Mouse (Mus musculus): ENCODE results near the gene Arhgap22.
A peak's percentile ranks its signal among the peaks of the same experiment; 100 is the strongest.

Arhgap22 gene

DNA sequence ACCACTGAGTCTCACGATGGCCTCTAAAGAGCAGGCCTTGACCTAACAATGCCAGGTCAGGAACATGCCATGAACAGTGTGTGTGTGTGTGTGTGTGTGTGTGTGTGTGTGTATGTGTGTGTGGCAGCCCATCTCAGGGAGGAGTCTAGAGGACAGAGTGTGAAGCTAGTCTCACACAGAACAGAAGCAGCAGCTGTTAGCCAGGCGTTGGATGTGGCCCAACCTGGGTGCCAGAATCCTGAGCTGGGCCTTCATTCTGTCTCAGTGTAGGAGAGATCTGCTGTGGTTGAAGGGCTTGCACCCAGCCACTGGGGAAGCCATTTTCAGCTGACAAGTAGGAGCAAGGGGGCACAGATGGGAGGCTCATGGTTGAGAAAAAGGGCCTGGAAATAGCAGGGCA, 64.5 kb downstream of the Arhgap22 start:
- no peak for DNase-seq (ENCODE audit: extremely low spot score, low spot score)

DNA sequence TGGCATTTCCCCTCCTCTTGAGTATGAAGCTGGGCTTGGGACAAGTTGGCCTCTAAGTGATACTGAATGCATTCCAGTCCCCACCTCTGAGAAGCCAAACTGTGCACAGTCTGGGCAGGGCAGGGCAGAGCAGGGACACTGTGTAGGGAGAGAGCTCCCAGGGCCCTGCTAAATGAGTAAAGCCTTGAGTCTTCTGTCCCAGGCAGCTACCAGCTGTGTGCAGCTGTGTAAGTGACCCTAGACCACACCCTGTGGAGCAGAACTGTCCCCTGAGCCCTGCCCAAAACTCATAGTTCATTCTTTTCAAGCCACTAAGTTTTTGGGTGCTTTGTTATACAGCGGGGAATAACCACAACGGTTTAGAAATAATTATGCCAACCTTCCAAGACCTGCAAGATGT, 67.1 kb downstream of the Arhgap22 start:
- DNase-seq (ENCODE audit: extremely low spot score, low spot score) = no peak

DNA sequence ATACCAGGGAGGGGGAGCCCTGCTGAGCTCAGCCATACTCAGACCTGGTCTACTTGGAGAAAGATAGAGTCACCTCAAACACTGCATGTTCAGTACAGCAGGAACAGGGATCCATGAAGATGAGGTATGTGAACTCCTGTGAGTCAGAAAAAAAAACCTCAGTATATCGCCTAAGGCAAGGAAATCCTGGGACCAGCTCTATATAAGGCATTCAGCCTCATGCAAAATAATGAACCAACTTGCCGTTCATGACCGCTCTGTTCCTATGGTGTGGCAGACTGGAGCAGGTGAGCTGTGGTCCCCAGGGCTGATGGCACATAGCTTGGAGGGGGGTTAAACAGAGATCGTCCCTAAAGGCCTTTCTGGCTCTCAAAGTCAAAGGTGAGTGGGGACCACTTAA, 68.6 kb downstream of the Arhgap22 start:
- DNase-seq (ENCODE audit: extremely low spot score, low spot score) = no peak

DNA sequence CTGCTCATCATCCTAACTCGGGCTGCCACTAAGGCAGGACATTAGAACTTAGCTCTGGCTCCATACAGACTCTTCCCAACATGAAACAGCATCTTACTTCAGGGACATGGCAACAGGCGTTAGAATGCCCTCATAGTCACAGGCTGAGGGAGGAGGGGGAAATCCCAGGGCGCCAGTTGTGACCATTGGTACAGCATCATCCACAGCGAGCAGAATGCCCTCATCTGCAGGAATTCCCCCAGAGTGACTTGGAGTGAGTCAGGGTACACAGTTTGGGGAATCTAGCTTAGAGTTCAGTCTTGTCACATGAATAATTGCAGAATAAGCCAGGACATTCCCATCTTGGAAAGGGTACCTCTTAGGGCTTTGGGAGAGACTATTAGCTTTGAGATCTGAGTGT, 74.1 kb downstream of the Arhgap22 start:
- no peak for DNase-seq (ENCODE audit: extremely low spot score, low spot score)

DNA sequence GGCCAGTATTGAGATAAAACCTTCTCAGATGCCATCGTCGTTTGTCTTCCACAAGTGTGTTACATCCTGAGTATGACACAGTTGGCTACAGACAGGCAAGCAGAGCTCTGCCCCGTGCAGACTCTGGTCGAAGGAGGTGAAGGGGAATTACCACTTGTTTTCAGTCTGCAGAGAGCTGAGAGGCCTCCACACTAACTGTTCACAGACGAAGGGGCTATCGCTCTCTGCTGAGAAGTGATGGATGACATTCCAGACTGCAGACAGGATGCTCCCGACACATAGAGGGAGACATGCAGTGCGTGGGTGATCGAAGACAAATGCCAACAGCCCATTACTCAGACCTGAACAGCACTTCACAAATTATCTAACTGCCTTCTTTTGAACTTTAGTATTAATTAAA, 76.2 kb downstream of the Arhgap22 start:
- no peak for DNase-seq (ENCODE audit: extremely low spot score, low spot score)

DNA sequence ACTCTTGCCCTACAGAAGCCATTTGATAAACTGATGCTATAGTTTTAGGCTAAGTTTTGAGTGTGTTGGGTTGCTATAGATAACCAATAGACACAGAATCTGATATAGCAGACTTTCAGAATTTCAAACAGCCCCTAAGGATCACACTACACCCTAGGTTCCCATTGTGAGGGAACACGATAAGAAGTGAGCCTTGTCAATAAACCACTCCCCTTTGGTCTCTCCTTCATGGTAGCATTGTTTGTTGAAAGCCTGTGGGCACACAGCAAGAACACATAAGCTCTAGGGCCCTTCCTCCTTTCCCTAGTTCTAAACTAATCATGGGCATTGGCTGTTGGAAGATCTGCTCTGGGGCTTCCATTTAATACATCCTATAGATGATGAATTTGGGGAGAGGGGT, 80.7 kb downstream of the Arhgap22 start:
- no peak for DNase-seq (ENCODE audit: extremely low spot score, low spot score)

DNA sequence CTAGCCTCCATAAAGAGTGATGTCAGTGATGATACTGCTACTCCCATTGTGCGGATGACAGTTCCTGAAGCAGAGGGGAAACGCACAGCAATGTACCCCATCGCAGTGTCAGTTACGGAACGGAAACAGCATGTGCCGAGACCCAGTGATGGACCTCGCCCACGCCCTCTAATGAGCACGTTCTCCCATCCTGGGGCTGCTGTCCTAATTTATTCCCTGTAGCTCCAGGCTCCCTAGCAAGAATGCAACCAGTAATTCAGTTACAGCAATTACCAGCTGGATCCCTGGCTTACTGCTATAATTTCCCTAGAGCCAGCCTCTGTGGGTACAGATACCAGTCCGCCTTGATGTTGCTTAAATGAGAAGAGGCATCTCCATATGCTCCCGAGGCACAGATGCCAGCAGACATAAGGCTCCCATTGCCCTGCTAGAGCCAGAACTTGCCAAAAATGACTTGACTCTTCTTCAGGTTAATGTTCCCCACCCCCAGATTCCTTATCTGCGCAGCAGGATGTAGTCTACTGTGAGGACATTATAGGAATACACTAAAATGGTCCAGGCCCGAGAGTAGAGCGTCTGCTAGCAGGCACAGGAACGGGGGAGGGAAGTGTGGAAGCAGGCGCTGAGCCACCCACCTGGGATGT, 83.0 kb downstream of the Arhgap22 start:
- no peak for DNase-seq (ENCODE audit: extremely low spot score, low spot score)

DNA sequence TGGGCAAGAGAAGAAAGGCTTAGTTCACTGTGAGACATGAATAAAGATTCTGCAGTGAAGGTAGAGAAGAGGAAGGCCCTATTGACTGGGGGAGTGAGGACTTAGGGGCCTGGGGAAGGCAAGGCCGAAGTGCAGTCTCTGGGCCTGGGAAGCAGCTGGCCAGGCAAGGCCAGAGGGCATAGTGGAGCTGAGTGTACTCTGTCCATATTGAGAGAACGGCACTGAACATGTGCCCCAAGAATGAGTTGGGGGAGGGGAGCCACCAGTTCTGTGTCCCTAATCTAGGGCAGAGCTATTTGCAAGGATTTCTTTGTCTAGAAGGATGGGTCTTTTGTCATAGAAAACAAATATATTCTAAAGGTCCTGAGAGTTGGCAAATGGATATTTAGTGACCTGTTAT, 86.8 kb downstream of the Arhgap22 start:
- DNase-seq (ENCODE audit: extremely low spot score, low spot score) = no peak

DNA sequence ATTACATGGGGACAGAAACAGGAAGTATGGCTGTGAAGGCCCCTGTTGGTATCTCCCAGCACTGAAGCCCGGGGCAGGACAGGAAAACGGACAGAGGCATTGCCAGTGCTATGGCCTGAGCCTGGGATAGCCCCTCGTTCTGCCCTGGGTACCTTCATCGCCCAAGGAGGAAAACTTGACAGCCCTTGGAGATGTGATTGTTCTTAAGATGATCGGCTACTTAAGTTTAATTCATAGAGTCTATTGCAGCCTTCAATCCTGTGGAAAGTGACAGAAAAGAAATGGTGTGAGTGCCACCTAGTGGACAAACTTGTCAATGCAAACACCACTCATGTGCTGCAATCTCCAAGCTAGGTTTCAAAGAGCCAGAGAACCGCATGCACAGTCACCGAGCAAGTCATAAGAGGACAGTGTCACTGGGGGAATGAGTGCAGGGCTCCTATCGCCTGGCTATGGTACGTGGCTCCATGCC, 89.6 kb downstream of the Arhgap22 start:
- peak; percentile 74 for DNase-seq (ENCODE audit: extremely low spot score, low spot score)

DNA sequence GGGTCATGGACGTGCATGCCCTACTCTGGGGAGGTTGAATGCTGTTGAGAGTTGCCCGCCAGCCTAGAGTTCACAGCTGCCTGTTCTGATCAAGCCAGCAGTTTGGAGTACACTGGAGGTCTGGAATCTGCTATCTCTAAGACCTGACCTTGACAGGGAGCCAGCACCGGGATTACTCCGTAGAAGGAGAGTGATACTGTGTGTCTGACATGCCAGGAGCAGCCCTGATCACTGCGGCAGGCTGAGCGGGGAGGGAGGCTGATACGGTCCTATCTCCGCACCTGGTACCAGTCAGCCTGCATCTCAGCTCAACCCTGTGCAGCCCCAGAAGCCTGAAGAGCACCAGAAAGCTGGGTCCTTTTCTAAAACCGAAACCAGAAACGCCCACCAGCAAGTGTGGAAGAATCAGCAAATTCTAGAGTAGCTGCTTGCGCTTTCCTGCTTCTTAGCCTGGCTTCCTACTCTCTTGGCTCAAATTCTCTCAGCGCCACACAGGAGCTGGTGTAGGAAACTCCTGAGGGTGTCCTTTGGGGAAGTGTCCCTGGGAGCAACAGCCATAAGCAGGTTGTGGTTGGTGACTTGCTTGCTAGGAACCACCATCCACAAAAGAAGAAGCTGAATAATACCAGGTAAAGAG, 91.9 kb downstream of the Arhgap22 start:
- DNase-seq (ENCODE audit: extremely low spot score, low spot score) = no peak

DNA sequence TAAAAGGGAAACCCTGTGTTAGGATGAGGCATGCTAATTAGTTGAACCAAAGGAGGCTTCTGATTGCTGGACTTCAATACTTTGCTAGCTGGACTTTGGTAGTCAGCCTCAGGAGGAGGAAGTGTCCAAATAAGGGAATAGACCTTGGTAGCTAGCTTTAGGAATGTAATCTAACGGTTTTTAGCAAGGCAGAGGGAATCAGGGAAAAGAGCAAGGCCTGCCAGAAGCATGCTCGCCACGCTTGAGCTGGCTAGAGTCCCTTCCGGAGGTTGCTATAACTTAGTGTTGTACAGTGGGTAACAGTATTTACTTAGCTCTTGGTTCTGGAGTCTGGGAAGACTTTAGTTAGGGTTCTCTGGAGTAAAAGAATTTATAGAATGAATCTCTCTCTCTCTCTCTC, 96.9 kb downstream of the Arhgap22 start:
- no peak for DNase-seq (ENCODE audit: extremely low spot score, low spot score)

DNA sequence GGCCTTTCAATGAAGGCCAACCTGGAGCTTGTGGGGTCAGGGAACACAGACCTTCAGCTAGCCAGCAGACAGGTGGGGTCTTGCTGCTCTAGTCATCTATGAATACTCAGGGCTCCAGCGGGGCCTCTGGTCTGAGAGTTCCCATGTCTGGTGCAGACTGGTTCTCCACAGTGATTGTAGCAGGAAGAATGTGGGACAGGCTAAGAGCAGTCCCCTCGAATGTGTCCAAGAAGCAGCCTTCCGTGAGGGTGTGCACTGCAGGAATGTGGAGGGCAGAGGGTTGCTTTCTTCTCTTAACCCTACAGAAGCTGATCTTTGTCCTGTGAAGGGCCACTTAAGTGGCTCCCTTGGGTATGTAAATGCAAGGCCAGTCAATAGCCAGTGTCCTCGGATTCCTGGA, 98.5 kb downstream of the Arhgap22 start:
- no peak for DNase-seq (ENCODE audit: extremely low spot score, low spot score)

DNA sequence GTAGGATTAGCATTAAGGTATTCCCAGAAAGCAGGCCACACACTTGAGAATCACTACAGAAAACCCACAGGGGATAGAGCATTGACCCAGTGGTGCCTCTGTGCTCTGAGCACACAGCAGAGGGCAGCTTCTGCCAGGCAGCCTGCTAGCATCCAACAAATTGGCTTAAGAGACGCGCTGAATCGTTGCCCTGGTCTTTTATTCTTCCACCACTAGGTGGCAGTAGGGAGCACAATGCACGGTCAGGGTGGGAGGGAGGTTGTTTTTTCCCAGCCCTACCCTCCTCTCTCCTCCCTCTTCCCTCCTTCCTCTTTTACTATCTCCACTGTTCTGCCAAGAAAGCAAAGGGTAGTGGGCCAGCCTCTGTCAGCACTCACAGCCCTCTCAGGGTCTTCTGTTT, 99.8 kb downstream of the Arhgap22 start:
- peak; percentile 69 for DNase-seq (ENCODE audit: extremely low spot score, low spot score)

DNA sequence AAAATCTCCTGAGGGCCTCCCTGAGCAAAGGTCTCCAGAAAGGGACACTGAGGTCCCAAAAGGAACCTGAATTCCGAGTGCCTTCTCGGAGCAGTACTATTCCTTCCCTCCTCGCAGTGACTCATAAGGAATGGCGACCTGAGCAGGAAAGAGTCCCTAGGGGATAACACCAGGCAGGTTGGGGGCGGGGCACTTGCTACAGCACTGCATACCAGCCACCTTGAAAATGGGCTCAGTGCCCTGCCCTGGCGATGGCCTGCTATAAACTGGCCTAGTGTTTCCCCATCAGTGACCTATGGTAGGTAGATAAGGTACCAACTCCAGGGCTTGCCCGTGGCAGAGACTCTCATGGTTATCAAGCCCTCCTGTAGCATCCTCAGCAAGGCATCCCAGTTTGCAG, 100.3 kb downstream of the Arhgap22 start:
- no peak for DNase-seq (ENCODE audit: extremely low spot score, low spot score)

DNA sequence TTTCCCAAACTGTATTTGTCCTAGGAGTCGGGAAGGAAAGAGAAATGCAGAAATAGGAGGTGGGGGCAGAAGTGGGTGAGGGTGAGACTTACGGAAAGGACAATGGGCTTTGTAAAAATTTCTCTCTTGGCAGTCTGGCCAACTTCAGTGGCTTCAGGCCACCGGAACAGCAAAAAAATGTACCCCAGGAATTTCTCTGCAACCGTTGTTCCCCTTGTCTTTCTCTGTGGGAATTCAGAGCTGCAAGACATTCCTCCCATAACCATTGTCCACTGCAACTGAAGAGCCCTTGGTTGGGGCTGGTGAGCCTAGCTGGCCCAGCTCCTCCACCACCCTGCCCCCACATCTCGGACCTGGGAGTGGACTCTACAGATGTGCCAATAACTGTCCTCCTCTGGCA, 101.3 kb downstream of the Arhgap22 start:
- no peak for DNase-seq (ENCODE audit: extremely low spot score, low spot score)

DNA sequence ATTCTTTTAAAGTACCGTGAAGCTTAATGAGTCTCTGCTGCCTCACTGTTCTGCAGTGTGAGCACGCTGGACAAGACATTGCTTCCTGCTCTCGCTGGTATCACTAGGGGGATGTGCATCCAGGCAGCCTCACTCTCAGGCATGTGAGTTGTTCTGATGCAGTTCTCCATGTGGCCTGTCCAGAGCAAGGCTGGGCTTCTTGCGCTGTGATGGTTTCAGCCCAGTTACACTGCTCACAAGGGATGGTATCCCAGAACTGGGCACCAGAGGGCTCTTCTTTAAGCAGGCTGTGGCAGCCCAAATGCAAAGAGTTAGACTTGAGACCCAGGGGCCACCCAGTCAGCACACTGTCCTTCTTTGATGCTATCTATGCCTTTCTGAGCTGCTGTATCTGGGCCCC, 101.9 kb downstream of the Arhgap22 start:
- DNase-seq (ENCODE audit: extremely low spot score, low spot score) = no peak

DNA sequence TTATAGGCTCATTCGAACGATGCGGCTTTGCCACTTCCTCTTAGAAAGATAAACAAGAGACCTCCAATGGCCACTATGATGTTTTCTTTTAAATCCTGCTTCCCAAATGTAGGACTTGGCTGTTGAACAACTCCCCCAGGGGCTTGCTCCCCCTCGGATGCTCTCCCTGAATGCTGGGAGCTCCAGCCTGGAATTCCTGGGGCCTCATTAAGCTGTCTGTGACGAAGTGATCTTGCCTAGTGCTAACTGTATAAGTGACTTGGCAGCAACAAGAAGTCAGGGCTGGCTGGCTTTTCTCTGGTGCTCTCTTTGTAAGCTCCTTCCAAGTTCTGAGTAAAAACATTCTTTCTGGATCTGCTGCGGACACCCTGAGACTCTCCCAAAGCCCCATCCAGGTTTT, 104.1 kb downstream of the Arhgap22 start:
- no peak for DNase-seq (ENCODE audit: extremely low spot score, low spot score)

DNA sequence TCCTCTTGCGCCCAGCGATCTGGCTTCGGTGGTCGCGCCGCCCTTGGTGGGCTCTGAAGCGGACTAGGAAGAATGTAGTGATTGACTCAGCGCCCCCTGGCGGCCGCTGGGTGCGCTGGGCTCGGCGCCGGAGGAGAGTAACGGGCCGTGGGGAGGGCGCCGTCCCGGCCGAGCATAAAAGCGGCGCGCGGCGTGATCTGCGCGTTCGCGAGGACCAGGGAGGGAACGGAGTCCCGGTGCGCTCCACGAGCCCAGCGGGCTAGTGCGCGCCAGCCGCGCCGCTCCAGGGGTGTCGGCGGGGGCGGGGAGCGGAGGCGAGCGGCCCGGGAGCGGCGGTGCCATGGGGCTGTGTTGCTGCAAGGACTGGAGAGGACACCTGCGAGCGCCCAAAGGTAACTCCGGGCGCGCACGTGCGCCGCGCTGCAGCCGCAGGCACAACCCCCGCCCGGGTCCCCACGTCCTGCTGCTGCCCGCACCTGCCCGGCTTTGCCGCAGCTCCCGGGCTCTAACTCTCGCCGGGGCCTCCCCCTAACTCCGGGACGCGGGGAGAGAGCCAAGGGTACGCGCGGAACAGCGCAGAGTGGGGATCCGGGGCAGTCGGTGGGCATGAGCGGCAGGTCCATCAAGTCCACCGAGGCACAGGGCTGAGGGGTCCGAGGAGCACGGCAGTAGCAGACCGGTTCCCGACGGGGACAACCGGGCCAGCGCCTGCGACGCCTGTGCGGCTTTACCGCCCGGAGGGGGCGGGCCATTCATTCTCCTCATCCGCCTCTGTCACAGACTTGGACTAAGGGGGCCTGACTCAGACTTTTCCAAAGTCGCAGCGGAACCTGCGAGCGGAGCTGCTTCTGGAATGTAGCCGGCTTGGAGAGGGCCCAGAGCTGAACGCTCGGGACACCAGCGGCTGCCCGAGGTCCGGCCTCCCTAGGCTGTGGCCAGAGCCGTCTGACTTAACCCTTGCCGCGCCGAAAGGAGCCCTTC, 106.0 kb downstream of the Arhgap22 start:
- DNase-seq (ENCODE audit: extremely low spot score, low spot score) = peak; percentile 90

DNA sequence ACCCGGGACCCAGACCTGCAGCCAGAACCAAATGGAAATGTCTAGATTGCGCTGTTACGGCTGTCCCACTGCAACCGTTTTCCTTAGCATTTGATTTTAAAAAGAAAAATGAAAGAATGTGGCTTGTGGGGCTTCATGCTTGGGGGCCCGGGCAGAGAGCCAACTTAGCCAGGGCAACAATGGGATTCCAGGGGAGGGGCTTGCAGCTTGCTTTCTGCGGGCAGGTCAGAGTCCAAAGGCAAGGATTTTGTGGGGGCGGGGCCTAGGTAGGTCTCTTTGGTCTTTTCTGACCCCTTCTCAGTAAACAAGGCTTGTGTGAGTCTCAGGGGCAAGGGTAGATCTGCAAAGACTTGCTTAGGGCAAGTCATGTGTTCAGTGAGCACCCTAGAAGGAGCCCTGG, 107.0 kb downstream of the Arhgap22 start:
- no peak for DNase-seq (ENCODE audit: extremely low spot score, low spot score)

DNA sequence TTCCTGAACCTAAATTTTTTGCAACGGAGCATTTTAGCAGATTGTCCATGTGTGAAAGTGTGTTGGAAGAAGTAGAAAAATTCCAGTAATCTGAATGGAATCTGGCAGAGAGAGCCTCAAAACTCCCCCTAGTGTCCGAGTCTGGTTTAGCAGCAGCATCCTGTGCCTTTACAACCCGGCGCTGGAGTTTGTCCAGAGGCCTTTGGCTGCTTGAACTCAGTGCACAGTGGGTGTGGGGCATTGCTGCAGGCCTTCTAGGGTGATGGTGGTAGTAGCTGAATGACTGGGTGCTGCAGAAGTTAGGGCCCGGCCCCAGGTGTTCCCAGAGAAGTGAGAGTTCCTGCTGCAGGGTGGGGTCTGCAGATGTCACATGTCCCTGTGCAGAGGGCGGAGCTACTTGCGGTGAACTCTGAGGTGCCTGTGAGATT, 108.8 kb downstream of the Arhgap22 start:
- DNase-seq (ENCODE audit: extremely low spot score, low spot score) = peak; percentile 74

DNA sequence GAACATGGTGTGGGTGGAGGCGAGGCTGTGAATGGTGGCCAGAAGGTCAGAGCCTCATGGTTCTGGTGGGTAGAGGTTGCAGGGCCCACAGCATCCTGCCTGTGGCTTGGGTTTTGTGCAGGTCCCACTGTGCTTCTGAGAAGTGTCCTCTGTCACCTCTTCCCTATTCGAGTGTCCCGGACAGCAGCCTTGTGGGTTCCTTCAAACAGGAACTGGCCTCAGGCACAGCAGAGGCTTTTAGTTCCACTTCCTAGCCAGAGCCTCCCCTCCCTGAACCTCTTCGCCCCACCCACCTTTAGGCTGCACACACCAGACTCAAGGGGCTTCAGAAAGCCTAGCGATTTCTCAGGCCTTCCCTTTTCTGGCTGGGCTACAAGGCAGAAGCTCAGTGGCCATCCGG, 110.7 kb downstream of the Arhgap22 start:
- no peak for DNase-seq (ENCODE audit: extremely low spot score, low spot score)

DNA sequence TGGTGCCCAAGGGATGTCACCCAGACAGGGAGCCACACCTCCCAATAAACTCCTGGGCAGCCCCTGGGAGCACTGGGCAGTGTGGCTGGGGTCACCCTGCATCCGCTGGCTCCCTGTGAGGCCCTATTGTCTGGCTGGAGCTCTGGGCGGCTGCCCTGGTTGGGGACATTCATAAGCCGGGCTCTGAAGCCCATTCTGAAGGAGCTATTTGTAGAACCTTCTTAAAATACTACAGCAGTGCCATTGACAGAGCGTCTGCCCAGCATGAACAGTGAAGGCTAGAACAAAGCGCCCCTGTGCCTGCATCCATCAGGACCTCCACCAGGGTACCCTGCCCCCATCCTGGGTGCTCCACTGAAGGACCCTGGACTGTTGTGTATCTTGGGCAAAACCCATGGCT, 114.5 kb downstream of the Arhgap22 start:
- no peak for DNase-seq (ENCODE audit: extremely low spot score, low spot score)
